Mouse (Mus musculus) gonadal fat pad, adult 2 months (tissue): Measurements from ENCODE around the gene Csrp3. TPM values are rescaled to one million over a fixed set of nuclear protein-coding genes. Genes with fewer than 3 reads are reported as not detected.

ENCODE experiments used
- DNase-seq: peaks from one replicate; pipeline ENCODE4 v3.0.0-alpha.2; 2012; ENCODE audit warnings: low read depth
- polyA plus RNA-seq: library from polyadenylated mRNA; depleted of rRNA; stranded (reverse); fragments of >200 nt; gene quantifications from 2 replicates; pipeline ENCODE4 v1.2.3, GENCODE M21; 2012

The Csrp3 gene
- polyA plus RNA-seq, 1 experiment, result 0.22 TPM

- DNase-seq, result no peak
Measured at GRCm38 (mm10) chr7:48867576-48867975, 19.7 kb upstream of the Csrp3 start.

- DNase-seq, result no peak
Measured at GRCm38 (mm10) chr7:48864671-48865458, 17.0 kb upstream of the Csrp3 start.

GRCm38 (mm10) chr7:48864199-48864598 lies 16.4 kb upstream of the Csrp3 start:
- no peak for DNase-seq

- no peak for DNase-seq
Measured at GRCm38 (mm10) chr7:48861796-48862195, 14.0 kb upstream of the Csrp3 start.

- no peak for DNase-seq
Measured at GRCm38 (mm10) chr7:48860948-48861347, 13.1 kb upstream of the Csrp3 start.

- no peak for DNase-seq
Measured at GRCm38 (mm10) chr7:48859362-48859761, 11.5 kb upstream of the Csrp3 start.

- DNase-seq, result no peak
Measured at GRCm38 (mm10) chr7:48858257-48858656, 10.4 kb upstream of the Csrp3 start.

GRCm38 (mm10) chr7:48855461-48855860 lies 7.6 kb upstream of the Csrp3 start:
- no peak for DNase-seq

GRCm38 (mm10) chr7:48853496-48853895 lies 5.7 kb upstream of the Csrp3 start:
- DNase-seq, result no peak

- no peak for DNase-seq
Measured at GRCm38 (mm10) chr7:48851529-48852104, 3.8 kb upstream of the Csrp3 start.

- no peak for DNase-seq
Measured at GRCm38 (mm10) chr7:48846755-48847154, 1.1 kb downstream of the Csrp3 start.

- no peak for DNase-seq
Measured at GRCm38 (mm10) chr7:48845213-48845973, 2.4 kb downstream of the Csrp3 start.

- no peak for DNase-seq
Measured at GRCm38 (mm10) chr7:48843541-48843940, 4.3 kb downstream of the Csrp3 start.

GRCm38 (mm10) chr7:48842353-48842752 lies 5.5 kb downstream of the Csrp3 start:
- DNase-seq, result peak; percentile 10

GRCm38 (mm10) chr7:48841538-48841937 lies 6.3 kb downstream of the Csrp3 start:
- DNase-seq, result peak; percentile 14

GRCm38 (mm10) chr7:48840545-48840944 lies 7.3 kb downstream of the Csrp3 start:
- no peak for DNase-seq

- no peak for DNase-seq
Measured at GRCm38 (mm10) chr7:48838434-48838833, 9.4 kb downstream of the Csrp3 start.

GRCm38 (mm10) chr7:48836949-48837348 lies 10.9 kb downstream of the Csrp3 start:
- no peak for DNase-seq

- DNase-seq, result no peak
Measured at GRCm38 (mm10) chr7:48834989-48835626, 12.7 kb downstream of the Csrp3 start.

- no peak for DNase-seq
Measured at GRCm38 (mm10) chr7:48834371-48834970, 13.4 kb downstream of the Csrp3 start.

- no peak for DNase-seq
Measured at GRCm38 (mm10) chr7:48832735-48833134, 15.1 kb downstream of the Csrp3 start.

GRCm38 (mm10) chr7:48830395-48830794 lies 17.4 kb downstream of the Csrp3 start:
- no peak for DNase-seq
